Mouse (Mus musculus) MEL (cell line): ENCODE data around the gene Adcy1. TPM values are rescaled to one million over a fixed set of nuclear protein-coding genes. Genes with fewer than 3 reads are reported as not detected.

Experiments used
- DNase-seq: peaks from one replicate; pipeline ENCODE4 v3.0.0; 2011; ENCODE audit warnings: low read depth, low spot score
- H3K27ac ChIP-seq: 2 replicates; pipeline ENCODE4 v1.5.1; 2012; ENCODE audit warnings: low read depth, mild to moderate bottlenecking, control low read depth, low read length, moderate library complexity; ENCODE audit not compliant: control insufficient read depth
- H3K27me3 ChIP-seq, 2 experiments: fragments of 150-350 bp in 1 of 2; sonication (generic) in 1 of 2; 2 replicates each; pipeline ENCODE4 v1.6.1; 2012; ENCODE audit warnings: low read length in 2 of 2, mild to moderate bottlenecking in 2 of 2, improper control_type of control experiment in 1 of 2, moderate library complexity in 1 of 2; ENCODE audit not compliant: insufficient read depth in 2 of 2, control insufficient read depth in 1 of 2
- H3K36me3 ChIP-seq, 2 experiments: 2 replicates each; pipeline ENCODE4 v1.6.1; 2012 to 2014; ENCODE audit warnings: low read length in 2 of 2, improper control_type of control experiment in 1 of 2, inconsistent platforms in 1 of 2, mild to moderate bottlenecking in 1 of 2; ENCODE audit not compliant: insufficient read depth in 2 of 2, control insufficient read depth in 1 of 2
- H3K4me1 ChIP-seq, 2 experiments: fragments of 150-350 bp in 1 of 2; sonication (generic) in 1 of 2; 2 replicates each; pipeline ENCODE4 v1.6.1; 2012; ENCODE audit warnings: low read length in 2 of 2, improper control_type of control experiment in 1 of 2, mild to moderate bottlenecking in 1 of 2; ENCODE audit not compliant: insufficient read depth in 2 of 2, control insufficient read depth in 1 of 2
- H3K4me3 ChIP-seq, 2 experiments: fragments of 150-350 bp in 1 of 2; sonication (generic) in 1 of 2; 2 replicates each; pipeline ENCODE4 v1.5.1; 2012; ENCODE audit warnings: low read depth in 2 of 2, low read length in 2 of 2, mild to moderate bottlenecking in 2 of 2, moderate library complexity in 2 of 2, control low read depth in 1 of 2, improper control_type of control experiment in 1 of 2; ENCODE audit not compliant: control insufficient read depth in 1 of 2, insufficient read depth in 1 of 2
- H3K79me2 ChIP-seq: 2 replicates; pipeline ENCODE4 v1.6.1; 2012; ENCODE audit warnings: mild to moderate bottlenecking, low read length, moderate library complexity; ENCODE audit not compliant: control insufficient read depth, poor library complexity, insufficient read depth
- H3K9ac ChIP-seq: 2 replicates; pipeline ENCODE4 v1.6.1; 2012; ENCODE audit warnings: low read depth, mild to moderate bottlenecking, control low read depth, low read length, moderate library complexity; ENCODE audit not compliant: control insufficient read depth, poor library complexity, severe bottlenecking
- H3K9me3 ChIP-seq: fragments of 150-350 bp; sonication (generic); replicated peaks from 2 replicates; pipeline ENCODE4 v1.6.1; 2012; ENCODE audit warnings: mild to moderate bottlenecking, low read length, improper control_type of control experiment, moderate library complexity; ENCODE audit not compliant: insufficient read depth
- CHD1 ChIP-seq: IDR thresholded peaks from 2 replicates; pipeline ENCODE4 v1.6.1; 2012; ENCODE audit warnings: low read depth, mild to moderate bottlenecking, inconsistent platforms, low read length, improper control_type of control experiment
- ETS1 ChIP-seq: IDR thresholded peaks from 2 replicates; pipeline ENCODE4 v1.6.1; 2012; ENCODE audit warnings: low read depth, mild to moderate bottlenecking, inconsistent platforms, low read length, improper control_type of control experiment, moderate library complexity
- GABPA ChIP-seq: IDR thresholded peaks from 2 replicates; pipeline ENCODE4 v1.6.1; 2012; ENCODE audit warnings: low read depth, mild to moderate bottlenecking, inconsistent platforms, low read length, improper control_type of control experiment, moderate library complexity
- GATA1 ChIP-seq: IDR thresholded peaks from 2 replicates; pipeline ENCODE4 v1.6.1; 2011; ENCODE audit warnings: low read depth, low read length, improper control_type of control experiment
- JUND ChIP-seq: IDR thresholded peaks from 2 replicates; pipeline ENCODE4 v1.6.1; 2011; ENCODE audit warnings: low read depth, mild to moderate bottlenecking, improper control_type of control experiment, low read length
- MAZ ChIP-seq: IDR thresholded peaks from 2 replicates; pipeline ENCODE4 v1.6.1; 2012; ENCODE audit warnings: low read depth, mild to moderate bottlenecking, inconsistent platforms, low read length, improper control_type of control experiment
- MEF2A ChIP-seq: IDR thresholded peaks from 2 replicates; pipeline ENCODE4 v1.6.1; 2014; ENCODE audit warnings: low read depth, mild to moderate bottlenecking, inconsistent platforms, low read length, improper control_type of control experiment; ENCODE audit not compliant: poor library complexity, insufficient replicate concordance, severe bottlenecking; ENCODE audit errors: extremely low read depth
- MXI1 ChIP-seq: IDR thresholded peaks from 2 replicates; pipeline ENCODE4 v1.6.1; 2011; ENCODE audit warnings: mild to moderate bottlenecking, low read depth, low read length, improper control_type of control experiment
- MYB ChIP-seq: IDR thresholded peaks from 2 replicates; pipeline ENCODE4 v1.6.1; 2011; ENCODE audit warnings: mild to moderate bottlenecking, low read depth, low read length, improper control_type of control experiment
- POLR2A ChIP-seq, 2 experiments: IDR thresholded peaks; 2 replicates each; pipeline ENCODE4 v1.6.1; 2011 to 2012; ENCODE audit warnings: low read length in 2 of 2, mild to moderate bottlenecking in 2 of 2, control low read depth in 1 of 2, improper control_type of control experiment in 1 of 2, low read depth in 1 of 2, moderate library complexity in 1 of 2; ENCODE audit not compliant: control insufficient read depth in 1 of 2, insufficient read depth in 1 of 2, poor library complexity in 1 of 2
- POLR2AphosphoS2 ChIP-seq: IDR thresholded peaks from 2 replicates; pipeline ENCODE4 v1.6.1; 2011; ENCODE audit warnings: low read length, improper control_type of control experiment
- RAD21 ChIP-seq: IDR thresholded peaks from 2 replicates; pipeline ENCODE4 v1.6.1; 2011; ENCODE audit warnings: mild to moderate bottlenecking, low read depth, low read length, improper control_type of control experiment
- SMC3 ChIP-seq: IDR thresholded peaks from 2 replicates; pipeline ENCODE4 v1.6.1; 2011; ENCODE audit warnings: low read depth, low read length, improper control_type of control experiment
- USF1 ChIP-seq: IDR thresholded peaks from 2 replicates; pipeline ENCODE4 v1.6.1; 2014; ENCODE audit warnings: low read depth, mild to moderate bottlenecking, inconsistent platforms, low read length, improper control_type of control experiment, moderate library complexity
- ZC3H11A ChIP-seq: IDR thresholded peaks from 2 replicates; pipeline ENCODE4 v1.6.1; 2012; ENCODE audit warnings: low read depth, mild to moderate bottlenecking, inconsistent platforms, low read length, improper control_type of control experiment
- ZKSCAN1 ChIP-seq: IDR thresholded peaks from 2 replicates; pipeline ENCODE4 v1.6.1; 2012; ENCODE audit warnings: low read depth, mild to moderate bottlenecking, inconsistent platforms, low read length, improper control_type of control experiment, moderate library complexity
- ZNF384 ChIP-seq: IDR thresholded peaks from 2 replicates; pipeline ENCODE4 v1.6.1; 2012; ENCODE audit warnings: low read depth, mild to moderate bottlenecking, inconsistent platforms, low read length, improper control_type of control experiment
- polyA plus RNA-seq, 2 experiments: library from polyadenylated mRNA; stranded (reverse) in 1 of 2; unstranded in 1 of 2; fragments of >175 nt in 1 of 2; fragments of >200 nt in 1 of 2; gene quantifications; 2 replicates each; pipeline versions ENCODE4 v1.2.1 to v1.2.4; 2012; ENCODE audit warnings: low replicate concordance in 2 of 2, low read depth in 1 of 2; ENCODE audit not compliant: insufficient read length in 2 of 2, insufficient read depth in 1 of 2, missing spikeins in 1 of 2
- total RNA-seq: library from RNA; depleted of rRNA; stranded (reverse); fragments of 300-350 nt; gene quantifications from 2 replicates; pipeline ENCODE4 v1.2.3, GENCODE M21; 2012

Adcy1 gene
- total and polyA plus RNA-seq, 3 experiments = under 0.01 TPM; not detected in 2

DNA sequence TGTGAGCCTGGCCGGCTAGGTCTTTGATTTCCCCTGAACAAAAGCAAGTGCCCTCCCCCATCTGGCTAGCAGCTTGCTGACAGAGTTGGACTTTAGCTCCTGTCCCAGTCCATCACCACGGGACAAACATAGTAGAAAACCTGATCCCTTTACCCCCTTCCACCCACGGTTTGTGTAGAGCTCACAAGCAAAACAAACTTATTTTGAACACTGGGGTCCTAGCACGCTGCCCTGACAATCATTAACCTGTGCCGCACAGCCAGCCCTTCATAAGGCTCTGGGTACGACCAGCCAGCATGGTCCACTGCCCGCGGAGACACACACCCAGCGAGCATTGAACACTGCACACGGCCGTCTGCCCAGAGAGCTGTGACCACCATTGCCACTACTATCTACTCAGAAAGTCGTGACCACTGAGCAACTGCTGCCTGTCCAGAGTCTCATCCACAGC is 134.2 kb downstream of the Adcy1 start, which contains the start of gene Igfbp1:
Igfbp1 (plus strand) TSS at position 292 of the 451 bp plus-strand sequence.
- Histone ChIP-seq H3K79me2 (no peaks in the 10 kb centered on the region), H3K9me3 (no peaks in the 10 kb centered on the region), H3K4me3 (no peak within 1 kb of the TSS), H3K27ac (no peak within 1 kb of the TSS), H3K9ac (no peak within 1 kb of the TSS), H3K36me3 (no peaks in the 10 kb centered on the region), H3K4me1 (no peaks in the 10 kb centered on the region), H3K27me3 (no peaks in the 10 kb centered on the region)
- no peak for TF ChIP-seq ZC3H11A
- DNase-seq = no peak

DNA sequence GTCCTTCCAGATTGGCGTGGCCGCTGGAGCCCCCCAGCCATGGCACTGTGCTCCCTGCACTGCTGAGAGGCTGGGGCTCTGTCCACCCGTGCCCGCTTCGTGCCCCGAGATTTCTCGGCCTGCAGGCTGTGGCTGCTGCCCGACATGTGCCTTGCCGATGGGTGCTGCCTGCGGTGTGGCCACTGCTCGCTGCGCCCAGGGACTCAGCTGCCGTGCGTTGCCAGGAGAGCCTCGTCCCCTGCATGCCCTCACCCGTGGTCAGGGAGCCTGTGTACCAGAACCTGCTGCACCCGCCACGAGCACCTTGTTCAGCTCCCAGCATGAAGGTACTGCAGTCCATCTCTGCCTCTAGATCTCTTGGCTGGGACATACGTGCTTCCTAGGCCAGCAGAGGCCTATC is 134.7 kb downstream of the Adcy1 start:
- H3K36me3 ChIP-seq = no peaks in the 10 kb centered on the region
- no peak for TF ChIP-seq ZNF384
- no peak for TF ChIP-seq MEF2A
- no peak for TF ChIP-seq SMC3
- no peak for TF ChIP-seq RAD21
- TF ChIP-seq ETS1 = no peak
- TF ChIP-seq POLR2A (IDR thresholded peaks at IDR 0.05; ENCODE audit: control insufficient read depth in 1 of 2, insufficient read depth in 1 of 2, low read depth in 1 of 2, low read length in 2 of 2, poor library complexity in 1 of 2) = no peak
- no peak for TF ChIP-seq GABPA
- TF ChIP-seq USF1 = no peak
- TF ChIP-seq MXI1 = no peak
- TF ChIP-seq CHD1 = no peak
- TF ChIP-seq JUND = no peak
- no peak for TF ChIP-seq MAZ
- TF ChIP-seq GATA1 = no peak
- no peak for TF ChIP-seq MYB
- no peak for TF ChIP-seq ZKSCAN1
- no peak for TF ChIP-seq POLR2AphosphoS2
- H3K4me3 ChIP-seq = no peak overlapping the region
- DNase-seq = no peak
- H3K9me3 ChIP-seq = no peaks in the 10 kb centered on the region
- no peak overlapping the region for H3K9ac ChIP-seq
- H3K27ac ChIP-seq = no peak overlapping the region
- no peaks in the 10 kb centered on the region for H3K27me3 ChIP-seq
- H3K4me1 ChIP-seq = no peaks in the 10 kb centered on the region
- H3K79me2 ChIP-seq = no peaks in the 10 kb centered on the region
